Mouse (Mus musculus) small intestine, adult 2 months (tissue): ENCODE results near the gene Hoxc13. TPM values are rescaled to one million over a fixed set of nuclear protein-coding genes. Genes with fewer than 3 reads are reported as not detected.

Source experiments
- H3K27ac ChIP-seq: fragments of 200-500 bp; 2 replicates; pipeline ENCODE4 v1.5.1; 2012; ENCODE audit warnings: low read depth, low read length, control low read depth, inconsistent platforms; ENCODE audit not compliant: insufficient read depth
- H3K27me3 ChIP-seq: fragments of 200-500 bp; 2 replicates; pipeline ENCODE4 v1.6.1; 2012; ENCODE audit warnings: mild to moderate bottlenecking, moderate library complexity, low read length, inconsistent platforms; ENCODE audit not compliant: control insufficient read depth, insufficient read depth
- H3K36me3 ChIP-seq: fragments of 200-500 bp; 2 replicates; pipeline ENCODE4 v1.6.1; 2012; ENCODE audit warnings: mild to moderate bottlenecking, low read length, control low read depth, inconsistent platforms; ENCODE audit not compliant: control insufficient read depth, insufficient read depth
- H3K4me1 ChIP-seq: fragments of 200-500 bp; 2 replicates; pipeline ENCODE4 v1.6.1; 2012; ENCODE audit warnings: low read length, inconsistent platforms, mixed read lengths; ENCODE audit not compliant: control insufficient read depth, insufficient read depth, insufficient read length
- H3K4me3 ChIP-seq: fragments of 200-500 bp; 2 replicates; pipeline ENCODE4 v1.5.1; 2012; ENCODE audit warnings: low read depth, mild to moderate bottlenecking, control low read depth, inconsistent platforms, low read length, moderate library complexity
- CTCF ChIP-seq: fragments of 200-500 bp; IDR thresholded peaks from 2 replicates; pipeline ENCODE4 v1.5.1; 2012; ENCODE audit warnings: low read depth, mild to moderate bottlenecking, control low read depth, inconsistent platforms, low read length, moderate library complexity, mixed read lengths; ENCODE audit not compliant: insufficient replicate concordance, insufficient read length; ENCODE audit errors: extremely low read depth
- POLR2A ChIP-seq: fragments of 200-500 bp; IDR thresholded peaks from 2 replicates; pipeline ENCODE4 v1.6.1; 2012; ENCODE audit warnings: low read depth, mild to moderate bottlenecking, control low read depth, inconsistent platforms, low read length, moderate library complexity
- WGBS: fragments of 180-500 bp; shearing (Covaris S2); methylation state at CpG from one replicate; pipeline ENCODE4 v1.1.7; 2018; 5-methylcytosine and 5-hydroxymethylcytosine counted together
- polyA plus RNA-seq: library from polyadenylated mRNA; depleted of rRNA; stranded (reverse); fragments of >200 nt; gene quantifications from 2 replicates; pipeline ENCODE4 v1.2.3, GENCODE M21; 2012

Hoxc13 gene
- polyA plus RNA-seq, 1 experiment, result not detected

GRCm38 (mm10) chr15:102913038-102913585, 7.8 kb upstream of the Hoxc13 start:
- no peaks in the 10 kb centered on the region for H3K4me1 ChIP-seq
- no peak overlapping the region for H3K4me3 ChIP-seq
- no peak overlapping the region for H3K27ac ChIP-seq
- H3K36me3 ChIP-seq, result no peaks in the 10 kb centered on the region
- H3K27me3 ChIP-seq, result peaks cover 38% of the 10 kb centered on the region
- TF ChIP-seq CTCF (no peak), POLR2A (no peak)
- 3% methylated on average over 19 of the region's 19 CpGs for WGBS

DNA sequence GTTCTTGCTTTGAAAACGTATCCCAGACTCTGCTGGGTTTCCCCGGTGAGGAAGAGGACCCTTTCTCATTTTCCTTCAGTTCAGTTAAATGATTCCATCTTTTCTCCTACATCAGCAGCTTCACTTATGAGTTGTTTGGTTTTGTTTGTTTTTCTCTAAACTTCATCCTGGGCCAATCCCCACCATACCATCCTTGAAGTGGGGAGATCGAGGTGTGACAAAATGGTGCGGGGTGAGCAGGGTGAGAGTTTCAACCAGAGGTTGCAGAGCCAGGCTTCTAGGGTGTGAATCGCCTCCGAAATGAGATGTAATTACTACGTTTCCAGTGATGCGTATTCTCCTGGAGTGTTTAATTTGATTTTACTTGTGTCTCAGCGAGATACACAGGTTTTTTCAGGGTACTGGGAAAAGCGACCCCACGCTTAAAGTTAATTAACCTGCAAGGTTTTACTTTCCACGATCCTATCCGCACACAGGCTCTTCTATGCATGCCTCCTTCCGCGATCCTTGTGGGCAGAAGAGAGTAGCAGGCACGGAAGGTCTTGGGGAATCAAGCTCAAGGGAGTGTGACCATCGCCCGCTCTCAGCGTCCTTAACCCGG, 2.8 kb upstream of the Hoxc13 start:
- Histone ChIP-seq H3K27ac (no peak overlapping the region), H3K36me3 (no peaks in the 10 kb centered on the region), H3K4me3 (no peak overlapping the region), H3K27me3 (peaks cover 60% of the 10 kb centered on the region), H3K4me1 (peaks cover 2% of the 10 kb centered on the region; the same call in 1 of the 2 replicates)
- 6% methylated on average over 20 of the region's 20 CpGs for WGBS
- TF ChIP-seq POLR2A, result no peak
- TF ChIP-seq CTCF, result no peak

DNA sequence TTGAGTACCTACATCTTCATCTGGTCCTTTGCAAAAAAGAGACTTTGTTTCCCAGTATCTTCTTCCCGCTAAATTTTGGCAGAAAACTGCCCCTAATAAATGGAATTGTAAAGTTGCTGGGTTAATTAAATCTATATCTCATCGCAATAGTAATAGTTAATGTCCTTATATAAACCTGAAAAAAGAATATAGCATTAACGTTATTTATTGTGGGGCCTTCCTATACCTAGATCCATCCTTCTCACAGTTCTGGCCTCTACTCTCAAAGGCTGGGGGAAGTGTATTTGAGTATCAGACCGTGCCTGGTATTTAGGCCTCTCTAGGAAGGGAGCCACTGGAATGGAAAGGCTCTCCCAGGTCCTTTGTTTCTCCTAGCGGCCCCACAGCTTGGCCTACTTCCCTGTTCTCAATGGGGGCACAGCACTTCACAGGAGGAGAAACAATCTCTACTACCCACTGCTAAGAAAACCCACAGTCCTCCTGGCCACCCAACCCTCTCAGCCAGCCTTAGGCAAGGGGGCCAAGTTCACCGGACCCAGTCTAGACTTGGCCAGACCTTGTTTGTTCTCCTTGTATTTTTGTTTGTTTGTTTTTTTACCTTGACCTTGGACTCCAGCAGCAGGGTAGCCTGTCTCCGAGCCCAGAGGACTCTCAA, 2.2 kb upstream of the Hoxc13 start:
- Histone ChIP-seq H3K27ac (no peak overlapping the region), H3K36me3 (no peaks in the 10 kb centered on the region), H3K27me3 (peaks cover 62% of the 10 kb centered on the region), H3K4me3 (no peak overlapping the region), H3K4me1 (peaks cover 2% of the 10 kb centered on the region; the same call in 1 of the 2 replicates)
- TF ChIP-seq POLR2A, result no peak
- no peak for TF ChIP-seq CTCF
- 5% methylated on average over 7 of the region's 7 CpGs for WGBS

GRCm38 (mm10) chr15:102919336-102920180, 1.3 kb upstream of the Hoxc13 start:
- H3K36me3 ChIP-seq, result no peaks in the 10 kb centered on the region
- TF ChIP-seq POLR2A, result no peak
- no peak for TF ChIP-seq CTCF
- no peak overlapping the region for H3K27ac ChIP-seq
- 5% methylated on average over 12 of the region's 12 CpGs for WGBS
- no peak overlapping the region for H3K4me3 ChIP-seq
- peaks cover 2% of the 10 kb centered on the region; the same call in 1 of the 2 replicates for H3K4me1 ChIP-seq
- peaks cover 69% of the 10 kb centered on the region for H3K27me3 ChIP-seq

GRCm38 (mm10) chr15:102920619-102921018, 284 bp upstream of the Hoxc13 start:
- Histone ChIP-seq H3K4me1 (peaks cover 2% of the 10 kb centered on the region; the same call in 1 of the 2 replicates), H3K4me3 (peak overlapping the region; percentile 16; the same call in 1 of the 2 replicates), H3K27me3 (peaks cover 74% of the 10 kb centered on the region), H3K27ac (no peak overlapping the region), H3K36me3 (no peaks in the 10 kb centered on the region)
- WGBS, result 2% methylated on average over 20 of the region's 20 CpGs
- no peak for TF ChIP-seq POLR2A
- TF ChIP-seq CTCF, result no peak

GRCm38 (mm10) chr15:102922012-102922362, 1.1 kb downstream of the Hoxc13 start:
- under 1% methylated on average over 24 of the region's 24 CpGs for WGBS

More at GRCm38 (mm10) chr15:102922012-102922362, 1.1 kb downstream of the Hoxc13 start:
- H3K4me3 ChIP-seq, result no peak overlapping the region
- no peak for TF ChIP-seq CTCF
- no peak overlapping the region for H3K27ac ChIP-seq
- H3K27me3 ChIP-seq, result peaks cover 73% of the 10 kb centered on the region
- H3K36me3 ChIP-seq, result no peaks in the 10 kb centered on the region
- H3K4me1 ChIP-seq, result peaks cover 2% of the 10 kb centered on the region; the same call in 1 of the 2 replicates
